Mouse (Mus musculus) liver, embryonic 14.5 days (tissue): ENCODE measurements at regions not wholly inside any gene's neighbourhood (a gene's known extent, or its start where the extent isn't known, plus 50 kb on each side); places are given as distances from the start of the nearest gene placed in this dataset.

ENCODE experiments used
- ATAC-seq: fragments of 200-750 bp; cut with Nextera tagmentation; 2 replicates; pipeline ENCODE4 v1.8.0; 2017; ENCODE audit warnings: moderate number of reproducible peaks, mild to moderate bottlenecking, moderate library complexity; ENCODE audit not compliant: insufficient read depth
- DNase-seq, 3 experiments: peaks; one replicate each; pipeline ENCODE4 v3.0.0-alpha.2; 2012 to 2013; ENCODE audit warnings: low read depth in 3 of 3, low spot score in 3 of 3
- H3K27ac ChIP-seq: fragments of 300-500 bp; sonication (generic); 2 replicates; pipeline ENCODE4 v1.5.1; 2014; ENCODE audit warnings: moderate library complexity, mild to moderate bottlenecking, control low read depth, inconsistent platforms
- H3K27me3 ChIP-seq: fragments of 300-500 bp; sonication (generic); 2 replicates; pipeline ENCODE4 v1.6.1; 2014; ENCODE audit warnings: mild to moderate bottlenecking, low read length, moderate library complexity; ENCODE audit not compliant: control insufficient read depth, insufficient read depth
- H3K36me3 ChIP-seq: fragments of 300-500 bp; sonication (generic); replicated peaks from 2 replicates; pipeline ENCODE4 v1.6.1; 2014; ENCODE audit warnings: low read depth; ENCODE audit not compliant: control insufficient read depth, insufficient read depth
- H3K4me1 ChIP-seq, 2 experiments: fragments of 200-500 bp in 1 of 2; fragments of 300-500 bp in 1 of 2; sonication (generic) in 1 of 2; replicated peaks; 2 replicates each; pipeline ENCODE4 v1.6.1; 2012 to 2014; ENCODE audit warnings: antibody characterized with exemption in 1 of 2, inconsistent platforms in 1 of 2, low read length in 1 of 2; ENCODE audit not compliant: control insufficient read depth in 2 of 2, insufficient read depth in 2 of 2
- H3K4me2 ChIP-seq: fragments of 300-500 bp; sonication (generic); 2 replicates; pipeline ENCODE4 v1.6.1; 2014; ENCODE audit warnings: low read depth, mild to moderate bottlenecking, control low read depth, moderate library complexity
- H3K4me3 ChIP-seq, 2 experiments: fragments of 200-500 bp in 1 of 2; fragments of 300-500 bp in 1 of 2; sonication (generic) in 1 of 2; 2 replicates each; pipeline ENCODE4 v1.5.1; 2012 to 2014; ENCODE audit warnings: low read depth in 2 of 2, low read length in 2 of 2, mild to moderate bottlenecking in 2 of 2, control low read depth in 1 of 2, inconsistent platforms in 1 of 2, moderate library complexity in 1 of 2; ENCODE audit not compliant: insufficient read depth in 1 of 2
- H3K9ac ChIP-seq: fragments of 300-500 bp; sonication (generic); replicated peaks from 2 replicates; pipeline ENCODE4 v1.6.1; 2014; ENCODE audit warnings: mild to moderate bottlenecking, control low read depth, moderate library complexity
- H3K9me3 ChIP-seq: fragments of 300-500 bp; sonication (generic); 2 replicates; pipeline ENCODE4 v1.6.1; 2016; ENCODE audit warnings: low read length, mixed read lengths; ENCODE audit not compliant: control insufficient read depth
- CTCF ChIP-seq: IDR thresholded peaks from 2 replicates; pipeline ENCODE4 v1.5.1; 2016; ENCODE audit warnings: antibody characterized with exemption, low read depth, control low read depth
- EP300 ChIP-seq: IDR thresholded peaks from 2 replicates; pipeline ENCODE4 v1.6.1; 2016; ENCODE audit warnings: antibody characterized with exemption, low read depth
- WGBS: fragments of 180-500 bp; shearing (Covaris S2); extraction: QIAGEN DNeasy Blood & Tissue Kit; methylation state at CpG from one replicate; pipeline ENCODE4 v1.1.7; 2014; ENCODE audit not compliant: insufficient replicate concordance; 5-methylcytosine and 5-hydroxymethylcytosine counted together

- H3K4me3 ChIP-seq = no peak overlapping the region
- peaks cover 0 to 8% of the 10 kb centered on the region in 2 experiments; a peak in 2 of 4 replicates for H3K4me1 ChIP-seq
- ATAC-seq (no peak), DNase-seq (no peak)
- H3K27me3 ChIP-seq = no peaks in the 10 kb centered on the region
- H3K36me3 ChIP-seq = no peaks in the 10 kb centered on the region
- H3K9me3 ChIP-seq = no peaks in the 10 kb centered on the region
- WGBS = 53% methylated on average over 5 of the region's 5 CpGs
- no peak overlapping the region for H3K27ac ChIP-seq
- H3K4me2 ChIP-seq = no peak overlapping the region
- no peak overlapping the region for H3K9ac ChIP-seq
- no peak for TF ChIP-seq EP300
- no peak for TF ChIP-seq CTCF
These were observed 167.3 kb upstream of the Nrip1 start for GRCm38 (mm10) chr16:76540964-76541363.

DNA sequence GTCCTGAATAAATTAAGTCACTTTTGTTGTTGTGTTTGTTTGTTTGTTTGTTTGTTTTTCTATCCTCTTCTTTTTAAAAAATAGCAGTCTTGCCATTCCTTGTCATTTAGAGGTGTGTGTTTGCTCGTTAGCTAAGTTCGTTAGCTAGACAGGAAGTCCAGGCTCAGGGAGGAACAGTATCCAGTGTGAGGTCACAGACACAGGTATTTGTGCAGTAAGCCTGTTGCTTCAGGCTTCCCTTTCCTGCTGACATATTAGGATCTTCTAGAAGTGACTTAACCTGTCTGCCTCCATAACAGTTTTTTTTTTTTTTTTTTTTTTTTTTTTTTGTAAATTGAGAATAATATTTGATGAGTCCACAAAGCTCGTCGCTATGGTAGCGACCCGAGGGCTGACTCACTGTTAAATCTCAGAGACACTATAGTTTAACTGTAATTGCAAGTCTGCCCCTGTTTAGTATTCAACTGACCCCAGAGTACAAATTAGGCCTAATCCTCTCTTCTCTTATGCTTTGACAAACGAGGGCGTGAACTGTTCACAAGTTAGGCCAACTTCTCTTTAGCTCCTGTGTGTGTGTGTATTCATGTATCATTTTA, 166.8 kb upstream of the Nrip1 start:
- Histone ChIP-seq H3K9ac (no peak overlapping the region), H3K4me3 (no peak overlapping the region), H3K36me3 (no peaks in the 10 kb centered on the region), H3K27me3 (no peaks in the 10 kb centered on the region), H3K9me3 (no peaks in the 10 kb centered on the region), H3K27ac (no peak overlapping the region), H3K4me2 (no peak overlapping the region), H3K4me1 (peaks cover 0 to 8% of the 10 kb centered on the region in 2 experiments; a peak in 2 of 4 replicates)
- DNase-seq (no peak), ATAC-seq (no peak)
- TF ChIP-seq CTCF = no peak
- no peak for TF ChIP-seq EP300
- WGBS = 55% methylated on average over 8 of the region's 8 CpGs

GRCm38 (mm10) chr16:76539669-76540068, 166.0 kb upstream of the Nrip1 start:
- peak in 1 of 3 experiments; percentile 11 for DNase-seq

DNA sequence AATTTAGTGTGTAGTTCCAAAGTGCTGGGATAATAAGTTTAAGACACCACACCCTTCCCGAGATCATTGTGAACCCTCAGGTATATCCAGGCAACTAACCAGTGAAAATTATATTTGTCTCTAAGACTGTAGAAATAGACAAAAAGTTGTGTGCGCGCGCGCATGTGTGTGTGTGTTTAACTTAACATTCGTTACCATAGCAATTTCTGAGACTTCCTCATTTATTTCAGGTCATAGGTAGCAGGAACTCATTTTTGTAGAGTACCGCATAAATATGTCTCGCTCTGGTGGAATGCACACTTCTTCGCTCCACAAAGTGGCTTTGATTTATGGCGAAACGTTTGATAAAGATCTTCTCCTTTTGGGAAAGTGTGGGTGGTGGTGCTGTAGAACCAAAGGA, 164.2 kb upstream of the Nrip1 start:
- H3K9me3 ChIP-seq = no peaks in the 10 kb centered on the region
- peaks cover 0 to 9% of the 10 kb centered on the region in 2 experiments; a peak in 2 of 4 replicates for H3K4me1 ChIP-seq
- no peak overlapping the region for H3K27ac ChIP-seq
- ATAC-seq (no peak), DNase-seq (no peak)
- no peaks in the 10 kb centered on the region for H3K36me3 ChIP-seq
- 69% methylated on average over 11 of the region's 11 CpGs for WGBS
- no peak overlapping the region for H3K4me2 ChIP-seq
- no peak overlapping the region for H3K9ac ChIP-seq
- H3K27me3 ChIP-seq = no peaks in the 10 kb centered on the region
- H3K4me3 ChIP-seq = no peak overlapping the region
- TF ChIP-seq CTCF (no peak), EP300 (no peak)

More at GRCm38 (mm10) chr16:76539669-76540068, 166.0 kb upstream of the Nrip1 start:
- H3K9ac ChIP-seq = no peak overlapping the region
- peak; percentile 64; the same call in 1 of the 2 replicates for ATAC-seq
- H3K27me3 ChIP-seq = no peaks in the 10 kb centered on the region
- no peak overlapping the region for H3K27ac ChIP-seq
- TF ChIP-seq CTCF (no peak), EP300 (no peak)
- no peak overlapping the region for H3K4me2 ChIP-seq
- no peak overlapping the region for H3K4me3 ChIP-seq
- no peaks in the 10 kb centered on the region for H3K9me3 ChIP-seq
- 24% methylated on average over 6 of the region's 6 CpGs for WGBS
- H3K4me1 ChIP-seq = peaks cover 0 to 8% of the 10 kb centered on the region in 2 experiments; a peak in 2 of 4 replicates
- H3K36me3 ChIP-seq = no peaks in the 10 kb centered on the region

DNA sequence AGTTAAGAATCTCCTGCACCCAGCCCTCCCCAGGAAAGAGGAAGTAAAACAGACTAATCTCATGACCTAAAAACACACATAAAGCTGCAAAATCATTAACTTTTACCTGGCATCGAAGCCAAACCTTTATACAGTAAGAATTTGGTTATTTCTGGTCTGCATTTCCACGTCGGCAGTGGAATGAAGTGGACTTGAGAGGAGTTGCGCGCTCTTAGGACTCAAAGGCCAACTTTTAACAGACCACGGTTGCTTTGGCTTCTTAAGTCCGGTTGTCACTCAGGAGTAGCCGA, 159.2 kb upstream of the Nrip1 start:
- WGBS = 34% methylated on average over 8 of the region's 8 CpGs
- Histone ChIP-seq H3K4me1 (peaks cover 3 to 4% of the 10 kb centered on the region in 2 experiments; a peak in 3 of 4 replicates), H3K27me3 (no peaks in the 10 kb centered on the region), H3K36me3 (no peaks in the 10 kb centered on the region), H3K4me3 (no peak overlapping the region), H3K27ac (no peak overlapping the region), H3K9me3 (no peaks in the 10 kb centered on the region), H3K4me2 (no peak overlapping the region), H3K9ac (no peak overlapping the region)
- TF ChIP-seq CTCF (no peak), EP300 (no peak)
- ATAC-seq (no peak), DNase-seq (no peak)
